Mouse (Mus musculus) forebrain, embryonic 11.5 days (tissue): Measurements from ENCODE around the gene Gm26938. TPM values are rescaled to one million over a fixed set of nuclear protein-coding genes. Genes with fewer than 3 reads are reported as not detected.

Source experiments
- ATAC-seq: fragments of 200-750 bp; cut with Nextera tagmentation; replicated peaks from 2 replicates; pipeline ENCODE4 v1.8.0; 2017; ENCODE audit warnings: moderate TSS enrichment; ENCODE audit not compliant: low FRiP score
- DNase-seq: peaks from one replicate; pipeline ENCODE4 v3.0.0-alpha.2; 2017; ENCODE audit warnings: low spot score
- H3K27ac ChIP-seq: fragments of 300-500 bp; sonication (generic); 2 replicates; pipeline ENCODE4 v1.5.1; 2014; ENCODE audit warnings: low read depth, low read length
- H3K27me3 ChIP-seq: fragments of 300-500 bp; sonication (generic); 2 replicates; pipeline ENCODE4 v1.6.1; 2014; ENCODE audit warnings: mild to moderate bottlenecking, low read length, mixed read lengths; ENCODE audit not compliant: control insufficient read depth, insufficient read depth
- H3K36me3 ChIP-seq: fragments of 300-500 bp; sonication (generic); 2 replicates; pipeline ENCODE4 v1.6.1; 2014; ENCODE audit warnings: mild to moderate bottlenecking, low read length, moderate library complexity, mixed read lengths; ENCODE audit not compliant: control insufficient read depth, insufficient read depth
- H3K4me1 ChIP-seq: fragments of 300-500 bp; sonication (generic); replicated peaks from 2 replicates; pipeline ENCODE4 v1.6.1; 2014; ENCODE audit warnings: low read length, mixed read lengths; ENCODE audit not compliant: control insufficient read depth, insufficient read depth
- H3K4me2 ChIP-seq: fragments of 300-500 bp; sonication (generic); 2 replicates; pipeline ENCODE4 v1.6.1; 2014; ENCODE audit warnings: low read depth, mild to moderate bottlenecking, low read length, moderate library complexity, mixed read lengths; ENCODE audit not compliant: severe bottlenecking
- H3K4me3 ChIP-seq: fragments of 300-500 bp; sonication (generic); 2 replicates; pipeline ENCODE4 v1.5.1; 2014; ENCODE audit warnings: low read depth, low read length
- H3K9ac ChIP-seq: fragments of 300-500 bp; sonication (generic); 2 replicates; pipeline ENCODE4 v1.6.1; 2014; ENCODE audit warnings: low read length
- H3K9me3 ChIP-seq: fragments of 300-500 bp; sonication (generic); 2 replicates; pipeline ENCODE4 v1.6.1; 2016; ENCODE audit warnings: low read length, mixed read lengths; ENCODE audit not compliant: control insufficient read depth
- WGBS: fragments of 180-500 bp; shearing (Covaris S2); extraction: QIAGEN DNeasy Blood & Tissue Kit; methylation state at CpG from one replicate; pipeline ENCODE4 v1.1.7; 2014; 5-methylcytosine and 5-hydroxymethylcytosine counted together
- polyA plus RNA-seq: library from polyadenylated mRNA; unstranded; fragments of >200 nt; fragmentation: Nextera tagmentation; extraction: Ambion mirVana; gene quantifications from 2 replicates; pipeline ENCODE4 v1.2.1, GENCODE M21; 2014

Gene Gm26938
- polyA plus RNA-seq: 0.27 TPM in 1 of 2 replicates, not detected in the other

DNA sequence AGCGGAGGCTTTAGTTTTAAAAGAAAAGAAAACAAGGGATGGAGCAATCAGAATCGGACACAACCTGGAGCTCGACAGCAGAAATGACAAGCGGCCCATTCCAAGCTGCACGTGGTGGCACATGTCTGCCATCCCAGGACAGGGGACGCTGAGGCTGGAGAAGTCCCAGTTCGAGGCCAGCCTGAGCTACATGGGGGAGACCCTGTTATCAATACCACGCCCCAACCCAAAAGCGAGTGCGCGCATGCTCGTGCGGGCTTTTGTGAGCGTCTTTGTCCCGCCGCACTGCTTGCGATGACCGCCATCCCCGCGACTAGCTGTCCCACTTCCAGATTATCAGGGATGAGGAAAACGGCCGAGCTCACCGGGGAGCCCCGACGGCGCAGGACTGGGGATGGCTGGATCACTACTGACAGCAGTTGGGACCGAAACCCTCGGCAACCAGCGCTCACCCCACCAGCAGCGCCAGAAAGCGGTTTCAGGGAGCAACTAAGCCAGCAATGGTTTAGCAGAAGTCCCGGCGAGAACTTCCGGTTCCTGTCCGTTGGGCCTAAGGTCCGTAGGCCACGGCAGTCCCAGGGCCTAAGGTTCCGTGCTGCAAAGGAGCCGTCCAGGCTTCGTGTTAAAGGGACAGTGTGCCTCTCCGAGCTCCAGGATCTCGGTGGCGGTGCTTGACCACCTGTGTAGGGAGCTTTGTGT is at the start of gene Gm26938, which contains the start of gene Psmg3:
Gene Gm26938 (minus strand): TSS at position 51 of the 699 bp plus-strand sequence.
Gene Psmg3 (minus strand): TSS at position 529 of the 699 bp plus-strand sequence.
- peaks cover 8% of the 10 kb centered on the region for H3K4me1 ChIP-seq
- ATAC-seq (peak; percentile 86), DNase-seq (peak; percentile 92)
- no peaks in the 10 kb centered on the region for H3K9me3 ChIP-seq
- H3K9ac ChIP-seq: peak within 1 kb of the TSS; percentile 89
- no peaks in the 10 kb centered on the region for H3K27me3 ChIP-seq
- H3K27ac ChIP-seq: peak within 1 kb of the TSS; percentile 57; the same call in 1 of the 2 replicates
- WGBS: under 1% methylated on average over 43 of the region's 43 CpGs
- peak within 1 kb of the TSS; percentile 91 for H3K4me3 ChIP-seq
- H3K36me3 ChIP-seq: no peaks in the 10 kb centered on the region; the same call in 1 of the 2 replicates
- H3K4me2 ChIP-seq: peak within 1 kb of the TSS; percentile 94

- no peak overlapping the region for H3K4me2 ChIP-seq
- DNase-seq: no peak
- H3K4me1 ChIP-seq: no peaks in the 10 kb centered on the region
- H3K9me3 ChIP-seq: no peaks in the 10 kb centered on the region
- H3K9ac ChIP-seq: no peak overlapping the region
- ATAC-seq: no peak
- WGBS: 88% methylated on average over 1 of the region's 1 CpGs
- H3K27ac ChIP-seq: no peak overlapping the region
- no peak overlapping the region for H3K4me3 ChIP-seq
- H3K36me3 ChIP-seq: no peaks in the 10 kb centered on the region
- no peaks in the 10 kb centered on the region for H3K27me3 ChIP-seq
Measured at GRCm38 (mm10) chr5:139871526-139871925, 45.3 kb upstream of the Gm26938 start.

- Histone ChIP-seq H3K9ac (no peak overlapping the region), H3K4me2 (no peak overlapping the region), H3K27me3 (no peaks in the 10 kb centered on the region), H3K27ac (no peak overlapping the region), H3K4me3 (no peak overlapping the region), H3K36me3 (no peaks in the 10 kb centered on the region), H3K9me3 (no peaks in the 10 kb centered on the region), H3K4me1 (no peaks in the 10 kb centered on the region)
- ATAC-seq (no peak), DNase-seq (no peak)
- 9% methylated on average over 3 of the region's 4 CpGs for WGBS
Measured at GRCm38 (mm10) chr5:139870886-139871285, 44.7 kb upstream of the Gm26938 start.

DNA sequence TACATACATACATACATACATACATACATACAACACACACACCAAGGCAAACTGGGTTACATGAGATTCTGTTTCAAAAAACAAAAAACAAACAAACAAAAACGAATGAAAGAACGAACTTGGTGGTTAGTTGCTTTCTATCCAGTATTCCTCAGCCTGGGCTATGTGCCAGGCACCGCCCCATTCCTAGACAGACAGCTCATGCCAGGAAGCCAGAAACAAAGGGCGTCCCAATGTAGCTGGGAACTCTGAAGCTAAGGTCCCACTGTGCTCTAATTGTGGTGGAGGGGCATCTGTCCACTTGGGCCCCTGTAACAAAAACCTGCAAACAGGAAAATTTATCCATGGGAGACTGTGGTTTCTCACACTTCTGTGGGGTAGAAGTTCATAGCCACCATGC is 36.6 kb upstream of the Gm26938 start:
- no peak for ATAC-seq

DNA sequence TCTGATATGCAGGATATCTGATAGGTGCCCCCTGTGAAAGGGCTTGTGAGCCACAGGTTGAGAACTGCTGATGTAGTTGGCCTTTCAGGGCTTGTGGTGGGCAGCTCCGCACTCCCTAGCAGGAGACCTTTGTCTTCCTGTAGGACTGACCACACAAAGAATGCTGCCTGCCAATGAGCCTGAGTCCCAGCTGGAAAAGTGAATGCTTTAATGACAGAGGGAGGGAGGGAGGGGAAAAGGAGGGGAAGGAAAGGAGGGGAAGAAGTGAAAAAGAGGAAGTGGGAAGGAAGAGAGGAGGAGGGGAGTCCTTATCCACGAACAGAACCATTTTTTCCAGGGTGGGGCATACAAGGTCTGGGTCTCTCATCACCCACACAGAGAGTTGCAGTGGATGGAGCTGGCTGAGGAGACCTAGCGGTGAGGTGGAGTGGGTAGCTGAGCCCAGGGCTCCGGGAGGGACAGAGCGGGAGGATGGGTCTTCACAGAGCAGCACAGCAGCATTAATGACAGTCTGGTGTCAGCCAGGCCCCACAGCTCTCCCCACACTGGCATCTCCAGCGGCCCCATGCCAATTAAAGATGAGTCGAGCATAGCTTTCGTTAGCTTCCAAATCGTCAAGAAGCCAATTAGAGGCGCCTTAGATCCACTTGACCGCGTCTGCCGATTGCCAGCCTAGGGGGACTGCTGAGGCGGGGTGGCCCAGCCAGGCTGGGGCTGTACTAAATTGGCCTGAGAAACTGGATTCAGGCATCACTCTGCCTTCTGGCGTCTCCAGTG is 34.3 kb upstream of the Gm26938 start:
- Histone ChIP-seq H3K27me3 (no peaks in the 10 kb centered on the region), H3K4me2 (peak overlapping the region; percentile 13; the same call in 1 of the 2 replicates), H3K4me1 (peaks cover 8% of the 10 kb centered on the region), H3K27ac (peak overlapping the region; percentile 25; the same call in 1 of the 2 replicates), H3K9me3 (no peaks in the 10 kb centered on the region), H3K36me3 (no peaks in the 10 kb centered on the region), H3K4me3 (no peak overlapping the region), H3K9ac (peak overlapping the region; percentile 32)
- DNase-seq (peak; percentile 75), ATAC-seq (peak; percentile 71)
- WGBS: 11% methylated on average over 15 of the region's 15 CpGs

More for the DNA sequence above, 36.6 kb upstream of the Gm26938 start:
- Histone ChIP-seq H3K4me2 (no peak overlapping the region), H3K27ac (no peak overlapping the region), H3K27me3 (no peaks in the 10 kb centered on the region), H3K36me3 (no peaks in the 10 kb centered on the region), H3K4me3 (no peak overlapping the region), H3K9ac (no peak overlapping the region), H3K9me3 (no peaks in the 10 kb centered on the region), H3K4me1 (peaks cover 8% of the 10 kb centered on the region)
- WGBS: 72% methylated on average over 4 of the region's 4 CpGs
- no peak for DNase-seq

- Histone ChIP-seq H3K4me2 (no peak overlapping the region), H3K27me3 (no peaks in the 10 kb centered on the region), H3K27ac (no peak overlapping the region), H3K4me3 (no peak overlapping the region), H3K9me3 (no peaks in the 10 kb centered on the region), H3K4me1 (no peaks in the 10 kb centered on the region), H3K36me3 (no peaks in the 10 kb centered on the region), H3K9ac (no peak overlapping the region)
- ATAC-seq (no peak), DNase-seq (no peak)
- WGBS: 82% methylated on average over 12 of the region's 12 CpGs
Measured at GRCm38 (mm10) chr5:139849626-139850320, 23.6 kb upstream of the Gm26938 start.

GRCm38 (mm10) chr5:139839142-139839541 is 12.9 kb upstream of the Gm26938 start:
- no peak overlapping the region for H3K27ac ChIP-seq
- DNase-seq: no peak
- 31% methylated on average over 3 of the region's 3 CpGs for WGBS
- H3K9ac ChIP-seq: no peak overlapping the region
- no peak overlapping the region for H3K4me2 ChIP-seq
- ATAC-seq: peak; percentile 51
- H3K4me1 ChIP-seq: no peaks in the 10 kb centered on the region
- H3K27me3 ChIP-seq: no peaks in the 10 kb centered on the region
- no peaks in the 10 kb centered on the region for H3K9me3 ChIP-seq
- no peaks in the 10 kb centered on the region for H3K36me3 ChIP-seq
- H3K4me3 ChIP-seq: no peak overlapping the region

DNA sequence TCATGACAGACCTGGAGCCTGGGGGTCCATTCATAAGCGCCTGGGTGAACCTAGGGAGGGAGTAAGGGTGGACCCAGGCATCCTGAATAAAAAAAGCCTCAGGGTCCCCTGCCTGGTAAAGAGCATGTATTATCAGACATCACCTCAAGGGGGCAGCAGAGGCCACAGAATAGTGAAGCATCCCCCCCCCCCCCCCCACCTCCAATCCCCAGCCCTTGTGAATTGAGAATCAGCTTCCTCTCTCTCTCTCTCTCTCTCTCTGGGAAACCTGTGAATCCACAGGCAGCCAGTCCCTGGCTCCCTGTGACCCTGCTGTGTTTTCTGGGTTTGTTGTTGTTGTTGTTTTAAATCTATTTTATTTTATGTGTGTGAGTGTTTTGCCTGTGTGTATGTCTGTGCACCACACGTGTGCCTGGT is 12.3 kb upstream of the Gm26938 start:
- peak; percentile 89 for DNase-seq
- Histone ChIP-seq H3K4me2 (no peak overlapping the region), H3K9ac (no peak overlapping the region), H3K36me3 (no peaks in the 10 kb centered on the region), H3K9me3 (no peaks in the 10 kb centered on the region), H3K27ac (no peak overlapping the region), H3K27me3 (no peaks in the 10 kb centered on the region), H3K4me3 (no peak overlapping the region), H3K4me1 (no peaks in the 10 kb centered on the region)
- ATAC-seq: no peak
- WGBS: 22% methylated on average over 2 of the region's 2 CpGs
